Mouse (Mus musculus) activated CD4-positive, CD25-positive, alpha-beta regulatory T cell, adult 4 months (primary cell): ENCODE results near the gene Rwdd2b. TPM values are rescaled to one million over a fixed set of nuclear protein-coding genes. Genes with fewer than 3 reads are reported as not detected.

ENCODE experiments used
- ATAC-seq: one replicate; pipeline ENCODE4 v1.8.0; 2017
- polyA plus RNA-seq, 2 experiments: library from polyadenylated mRNA; unstranded; fragments of 100-300 nt; shearing (Covaris generic); gene quantifications; one replicate each; pipeline ENCODE4 v1.2.1; 2017

Gene Rwdd2b
- 10 to 100 TPM in 1 of 2 experiments, 1 to 10 TPM in 1; 9.7 to 12.3 TPM for polyA plus RNA-seq

DNA sequence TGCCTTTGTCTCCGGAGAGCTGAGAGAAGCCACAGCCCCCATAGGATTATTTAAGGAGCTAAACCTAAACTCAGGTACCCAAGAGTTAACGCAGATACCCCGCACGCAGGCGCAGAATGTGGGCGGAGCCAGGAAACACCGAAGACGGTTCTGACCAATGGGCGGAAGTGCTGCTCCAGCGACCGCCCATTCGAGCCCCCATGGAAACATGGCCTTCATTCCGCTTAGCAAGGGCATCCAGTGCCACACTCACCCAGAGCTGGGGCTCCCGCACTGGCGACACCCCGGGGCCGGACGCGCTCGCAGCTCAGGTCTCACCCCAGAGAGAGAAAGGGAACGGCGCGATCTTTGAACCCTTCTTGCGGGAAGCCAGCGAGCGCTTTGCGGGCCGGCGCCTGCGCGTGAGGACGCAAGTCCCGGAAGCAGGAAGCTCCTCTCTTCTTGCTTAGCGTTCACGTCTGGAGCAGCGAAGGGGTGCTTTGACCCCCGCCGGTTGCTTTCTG is at the start of gene Rwdd2b:
Gene Rwdd2b, minus strand, starts transcription at position 390 of the 503 bp plus-strand sequence.
- peak; percentile 97 for ATAC-seq

GRCm38 (mm10) chr16:87488605-87489004 is 48.2 kb upstream of the Rwdd2b start:
- no peak for ATAC-seq

DNA sequence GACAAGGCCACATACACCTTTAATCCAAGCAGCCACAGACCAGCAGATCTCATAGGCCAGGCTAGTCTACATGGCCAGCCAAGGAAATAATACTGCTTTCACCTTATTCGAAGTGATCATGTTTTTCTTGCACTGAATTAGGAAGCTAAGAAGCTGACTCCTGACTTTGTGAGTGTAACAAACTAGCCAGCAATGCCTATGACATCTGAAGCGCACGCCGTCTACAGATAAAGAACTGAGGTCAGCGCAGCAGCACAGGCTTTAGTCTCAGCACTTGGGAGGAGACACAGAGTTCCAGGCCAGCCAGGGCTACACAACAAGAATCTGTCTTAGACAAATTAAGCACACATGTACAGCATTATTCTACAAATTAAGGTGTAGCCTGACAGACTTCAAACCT is 46.4 kb upstream of the Rwdd2b start:
- no peak for ATAC-seq

DNA sequence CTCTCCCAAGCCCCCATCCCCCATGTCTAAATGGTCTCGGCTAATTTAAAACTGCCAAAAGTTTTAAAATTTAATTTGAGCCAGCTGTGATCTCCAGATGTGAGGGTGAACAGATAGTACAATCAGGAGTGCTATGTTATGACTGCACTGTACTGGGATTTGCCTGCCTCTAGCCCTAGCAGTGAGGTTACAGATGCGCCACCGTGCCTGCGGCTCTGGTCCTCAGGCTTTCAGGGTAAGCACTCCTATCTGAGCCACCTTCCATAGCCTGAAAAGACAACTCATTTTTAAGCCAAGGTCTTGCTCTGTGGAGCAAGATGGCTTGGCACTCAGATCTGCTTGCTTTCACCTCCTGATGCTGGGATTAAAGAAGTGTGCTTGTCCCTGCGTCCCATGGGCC is 44.0 kb upstream of the Rwdd2b start:
- no peak for ATAC-seq

- ATAC-seq, result no peak
These were observed 30.2 kb upstream of the Rwdd2b start for GRCm38 (mm10) chr16:87470579-87470978.

- ATAC-seq, result no peak
These were observed 18.4 kb upstream of the Rwdd2b start for GRCm38 (mm10) chr16:87458752-87459151.

- ATAC-seq, result peak; percentile 74
These were observed 14.8 kb upstream of the Rwdd2b start for GRCm38 (mm10) chr16:87455180-87455611.

DNA sequence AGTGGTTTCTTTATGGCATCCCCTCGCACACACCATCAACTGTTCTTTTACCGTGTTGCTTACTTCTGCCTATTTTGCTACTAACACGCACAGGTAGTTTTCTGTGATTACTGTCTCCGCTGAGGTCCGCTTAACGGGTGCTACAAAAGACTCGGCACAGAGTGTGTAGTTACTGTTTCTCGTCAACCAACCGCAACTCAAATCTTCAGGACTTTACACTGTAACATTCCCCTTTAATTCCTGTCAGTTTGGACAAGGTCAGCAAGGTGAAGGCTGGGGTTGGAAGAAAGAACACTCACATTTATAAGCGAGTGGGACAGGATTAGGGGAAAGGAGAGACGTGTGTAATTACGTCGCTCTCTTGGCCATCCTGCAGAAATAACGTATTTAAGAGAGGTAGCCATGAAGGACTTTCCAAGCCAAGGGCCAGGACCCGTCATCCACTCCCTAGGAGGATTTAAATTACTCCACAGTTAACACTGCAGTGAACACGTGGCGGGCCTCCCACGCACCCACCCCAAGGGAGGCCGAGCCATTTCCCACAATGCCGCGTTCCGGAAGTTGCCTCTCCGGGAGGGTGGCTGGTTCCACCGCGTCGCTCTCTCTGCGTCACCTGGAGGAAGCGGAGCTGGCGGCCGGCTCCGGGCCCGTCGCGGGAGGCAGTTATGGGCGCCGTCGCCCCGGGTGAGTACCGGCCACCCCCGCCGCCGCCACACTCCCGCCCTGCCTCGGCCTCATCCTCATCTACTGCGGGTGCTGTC is 14.2 kb upstream of the Rwdd2b start, which contains the start of gene Usp16:
Gene Usp16, plus strand, starts transcription at position 285 of the 761 bp plus-strand sequence.
- peak; percentile 92 for ATAC-seq

GRCm38 (mm10) chr16:87453226-87453625 is 12.9 kb upstream of the Rwdd2b start:
- no peak for ATAC-seq

DNA sequence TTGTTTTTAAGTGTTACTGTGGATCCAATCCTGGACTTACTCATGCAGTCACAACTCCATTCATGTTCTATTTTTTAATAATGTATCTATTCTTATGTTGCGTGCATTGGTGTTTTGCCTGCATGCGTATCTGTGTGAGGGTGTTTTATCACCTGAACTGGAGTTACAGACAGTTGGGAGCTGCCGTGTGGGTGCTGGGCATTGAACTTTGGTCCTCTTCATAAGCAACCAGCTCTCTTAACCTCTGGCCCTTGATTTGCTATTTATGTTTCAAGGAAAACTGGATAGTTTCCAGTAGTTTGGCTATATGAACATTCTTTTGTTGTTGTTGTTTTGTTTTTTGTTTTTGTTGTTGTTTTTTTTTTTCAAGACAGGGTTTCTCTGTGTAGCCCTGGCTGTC is 5.2 kb upstream of the Rwdd2b start:
- ATAC-seq, result no peak

DNA sequence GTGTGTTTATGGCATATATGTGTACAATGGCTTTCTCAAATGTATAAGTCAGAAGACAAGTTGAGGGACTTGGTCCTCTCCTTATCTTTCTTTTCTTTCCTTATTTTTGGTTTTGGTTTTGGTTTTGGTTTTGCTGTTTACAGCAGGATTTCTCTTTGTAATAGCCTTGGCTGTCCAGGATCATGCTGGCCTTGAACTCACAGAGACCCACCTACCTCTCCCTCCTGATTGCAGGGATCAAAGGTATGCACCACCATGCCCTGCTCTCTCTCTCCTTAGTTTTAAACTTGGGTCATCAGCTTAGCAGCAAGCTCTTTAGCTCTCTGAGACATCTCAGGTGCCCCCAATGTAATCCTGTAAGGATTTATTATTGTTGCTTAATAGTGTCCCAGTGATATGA is 4.7 kb upstream of the Rwdd2b start:
- no peak for ATAC-seq

DNA sequence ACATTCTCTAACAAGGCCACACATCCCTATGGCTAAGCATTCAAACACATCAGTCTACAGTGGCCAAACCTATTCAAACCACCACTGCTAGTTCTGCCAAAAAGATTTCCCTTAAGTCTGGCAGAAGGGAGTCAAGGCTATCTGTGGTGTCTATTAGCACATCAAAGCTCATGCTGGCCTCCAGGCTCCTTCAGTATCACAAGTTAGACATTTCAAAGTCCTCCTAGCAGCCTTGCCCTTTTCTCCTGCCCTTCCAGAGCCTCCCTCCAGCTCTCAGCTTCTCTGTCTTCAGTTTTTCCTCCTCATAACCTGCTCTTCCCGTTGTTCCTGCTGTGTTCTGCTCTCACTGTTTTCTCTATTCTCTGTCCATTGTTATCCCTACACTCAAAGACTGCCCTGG is 3.7 kb upstream of the Rwdd2b start:
- ATAC-seq, result no peak

GRCm38 (mm10) chr16:87443245-87443644 is 2.9 kb upstream of the Rwdd2b start:
- ATAC-seq, result no peak

DNA sequence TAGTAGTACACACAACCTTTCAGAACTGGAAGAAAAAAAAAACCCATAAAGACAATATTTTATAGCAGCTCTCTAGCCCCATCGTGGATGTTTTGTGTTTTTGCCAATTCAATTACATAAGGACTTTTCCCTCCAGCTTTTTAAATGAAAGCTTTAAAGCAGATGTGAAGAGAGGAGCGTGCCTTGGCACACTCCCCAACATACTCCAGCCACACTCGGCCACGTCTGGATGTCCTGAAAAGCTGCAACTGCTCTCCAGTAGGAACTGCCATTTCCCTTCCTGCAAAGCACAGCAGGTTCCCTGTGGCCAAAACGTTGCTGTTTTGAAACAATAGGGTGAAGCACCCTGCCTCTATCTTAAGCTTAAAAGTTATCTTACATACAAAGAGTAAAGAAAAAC is 1.9 kb upstream of the Rwdd2b start:
- no peak for ATAC-seq

DNA sequence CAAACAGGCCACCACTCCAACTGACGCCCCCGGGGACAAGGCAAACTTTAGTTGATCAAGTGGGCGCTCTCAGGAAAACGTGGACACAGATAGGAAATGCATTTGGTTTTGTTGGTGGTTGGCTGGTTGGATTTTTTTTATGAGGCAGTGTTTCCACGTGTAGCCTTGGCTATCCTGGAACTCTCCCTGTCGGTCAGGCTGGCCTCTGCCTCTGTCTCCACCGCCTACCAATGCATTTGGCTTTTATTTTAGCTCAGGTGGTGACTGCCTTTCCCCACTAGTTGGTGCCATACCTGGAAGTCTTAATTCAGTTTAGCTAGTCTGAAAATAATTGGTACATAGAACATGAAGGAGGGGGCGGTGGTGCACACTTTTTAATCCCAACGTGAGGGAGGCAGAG is 716 bp upstream of the Rwdd2b start:
- ATAC-seq, result peak; percentile 29

DNA sequence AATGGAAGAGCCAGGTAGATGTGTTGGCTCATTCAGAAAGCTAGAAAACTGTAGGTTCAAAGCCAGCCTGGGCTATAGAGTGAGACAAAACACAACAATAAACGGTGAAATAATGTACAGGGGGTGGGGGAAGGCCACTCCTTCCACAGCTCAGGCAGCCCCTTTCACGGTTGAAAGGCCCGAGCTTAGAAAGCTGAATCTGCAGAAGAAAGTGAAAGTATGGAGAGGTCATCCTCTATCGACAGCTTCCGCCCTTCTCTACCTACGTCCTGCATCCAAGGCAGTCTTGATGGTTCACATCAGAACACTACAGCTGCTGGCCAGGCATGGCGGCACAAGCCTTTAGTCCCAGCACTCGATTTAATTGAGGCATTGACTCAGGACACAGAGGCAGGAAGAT is 1.7 kb downstream of the Rwdd2b start:
- no peak for ATAC-seq

- ATAC-seq, result no peak
These were observed 3.3 kb downstream of the Rwdd2b start for GRCm38 (mm10) chr16:87437096-87437495.

DNA sequence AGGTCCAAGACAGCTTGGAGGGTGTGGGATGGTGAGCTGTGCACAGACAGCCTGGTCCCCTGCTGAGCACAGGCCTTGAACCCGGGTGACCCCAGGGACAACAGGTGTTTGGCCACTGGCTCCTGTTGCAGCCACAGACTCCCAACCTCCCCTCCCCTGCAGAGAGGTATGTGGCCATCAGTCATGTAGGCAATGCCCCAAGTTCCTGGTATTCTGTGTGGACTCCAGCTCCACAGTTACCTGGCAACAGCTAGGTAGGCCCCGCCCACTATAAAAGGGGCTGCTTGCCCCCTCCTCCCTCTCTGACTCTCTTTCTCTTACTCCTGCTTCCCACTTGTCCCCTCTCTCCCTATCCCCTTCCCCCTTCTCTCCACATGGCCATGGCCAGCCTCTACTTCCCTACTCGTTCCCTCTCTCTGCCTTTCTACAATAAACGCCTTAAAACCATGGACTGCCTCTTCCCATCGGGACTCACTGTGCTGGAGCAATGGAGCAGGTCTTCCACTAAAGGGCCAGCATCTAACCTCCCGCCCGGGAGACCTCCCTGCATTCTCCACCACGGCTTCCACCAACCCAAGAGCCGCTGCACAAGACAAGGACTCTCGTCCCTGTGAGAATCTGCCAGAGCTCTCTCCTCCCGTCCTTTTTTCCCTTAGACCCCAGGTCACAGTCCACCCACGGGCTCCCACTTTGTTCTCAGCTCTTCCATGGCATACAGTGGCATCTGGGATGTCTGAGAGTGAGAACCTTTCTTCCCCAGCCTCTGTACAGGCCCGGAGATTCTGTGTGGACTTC is 4.8 kb downstream of the Rwdd2b start:
- ATAC-seq, result no peak

DNA sequence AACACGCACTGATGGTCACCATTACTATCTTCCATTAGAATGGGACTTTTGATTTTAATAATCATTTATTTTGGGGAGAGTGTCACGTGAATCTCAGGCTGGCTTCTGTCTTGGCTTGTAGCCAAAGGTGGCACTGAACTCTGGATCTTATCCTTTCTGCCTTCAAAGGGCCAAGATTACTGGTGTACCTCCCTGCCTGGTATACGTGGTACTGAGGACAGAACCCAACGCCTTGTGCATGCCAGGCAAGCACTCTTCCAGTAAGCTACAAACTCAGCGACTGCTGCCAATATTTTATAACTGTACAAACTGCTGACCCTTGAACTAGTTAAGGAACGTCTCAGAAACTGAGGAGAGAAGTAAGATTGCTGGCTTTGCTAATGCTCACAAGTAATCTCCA is 5.4 kb downstream of the Rwdd2b start:
- ATAC-seq, result no peak

DNA sequence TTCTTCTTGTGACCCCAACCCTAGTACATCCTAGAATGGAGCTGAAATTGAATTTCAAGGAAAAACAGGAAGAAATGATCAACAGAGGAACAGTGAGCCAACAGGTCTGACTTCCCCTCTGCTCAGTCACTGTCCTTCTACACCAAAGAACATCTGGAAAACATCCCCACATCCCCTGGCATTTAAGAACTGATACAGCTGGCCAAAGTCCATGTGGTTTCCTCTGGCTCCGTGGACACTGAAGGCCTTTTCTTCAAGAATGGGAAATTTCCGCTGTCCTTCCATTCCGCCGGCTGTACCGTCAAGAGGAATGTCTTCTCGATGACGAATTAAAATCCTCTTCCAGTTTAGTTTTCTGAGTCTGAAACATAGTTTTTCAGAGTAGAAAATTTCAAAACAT is 6.1 kb downstream of the Rwdd2b start:
- no peak for ATAC-seq

GRCm38 (mm10) chr16:87432033-87432814 is 8.1 kb downstream of the Rwdd2b start, which contains the start of gene Ltn1:
TSS of gene Ltn1 (minus strand) at chr16:87432612.
- peak; percentile 100 for ATAC-seq

DNA sequence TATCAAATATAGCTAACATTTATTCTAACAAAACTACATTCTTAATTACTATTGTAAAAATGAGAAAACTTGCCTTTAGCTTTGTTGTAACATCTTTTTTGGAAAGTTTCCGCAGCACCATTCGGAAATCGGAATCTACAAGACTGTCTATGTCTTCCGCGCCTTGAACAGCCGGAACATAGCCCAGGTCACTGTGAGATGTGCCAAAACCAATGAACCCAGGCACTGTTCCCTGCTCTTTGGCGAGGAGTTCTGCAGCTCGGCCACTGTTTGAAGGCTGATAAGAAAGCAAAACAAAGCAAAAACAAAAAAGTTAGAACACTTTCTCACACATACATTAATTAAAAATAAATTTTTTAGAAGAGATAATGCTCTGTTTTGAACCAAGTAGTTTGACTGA is 12.9 kb downstream of the Rwdd2b start:
- ATAC-seq, result no peak

DNA sequence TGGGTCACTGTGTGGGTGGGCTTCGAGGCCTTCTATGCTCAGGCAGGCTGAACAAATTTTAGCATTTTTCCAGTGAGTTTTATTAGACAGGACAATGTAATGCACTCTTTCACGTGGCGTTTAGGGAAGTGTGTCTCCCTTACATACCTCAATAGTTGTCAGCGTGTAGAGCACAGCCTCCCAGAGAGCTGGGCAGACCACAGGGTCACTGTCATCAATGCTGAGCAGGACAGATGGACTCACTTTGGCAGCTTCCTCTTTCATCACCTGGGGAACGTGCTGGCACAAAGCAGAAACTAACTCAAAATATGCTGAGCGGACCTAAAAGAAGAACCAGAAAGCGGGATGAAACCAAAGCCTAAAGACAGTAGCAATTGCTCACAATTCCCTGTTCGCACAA is 19.7 kb downstream of the Rwdd2b start:
- ATAC-seq, result no peak
